Mouse (Mus musculus) cerebellum, postnatal 36 days (tissue): Measurements from ENCODE around the gene Gm11037.

Experiments
- DNase-seq, 2 experiments: peaks; one replicate each; pipeline ENCODE4 v3.0.0; 2021 to 2022; ENCODE audit warnings: mixed read lengths in 2 of 2

Gene Gm11037

DNA sequence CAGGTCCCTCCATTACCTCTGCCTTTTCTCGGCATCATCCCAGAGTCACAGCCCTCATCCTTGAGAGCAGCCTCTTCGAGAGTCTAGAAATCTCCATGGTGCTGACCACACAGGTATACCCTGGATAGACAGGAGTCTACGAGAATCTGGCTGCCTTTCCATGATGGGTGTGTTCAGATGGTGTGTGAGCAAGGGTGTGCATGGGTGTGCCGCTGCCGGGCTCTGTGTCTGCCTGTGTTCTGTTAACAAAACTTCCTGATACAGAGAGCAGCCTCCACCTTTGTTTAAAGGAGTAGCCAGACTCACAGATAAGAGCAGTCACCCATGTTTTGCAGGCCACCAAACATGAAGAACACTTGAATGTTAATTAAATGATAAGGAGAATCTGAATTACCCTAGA, 3.5 kb upstream of the Gm11037 start:
- no peak for DNase-seq

DNA sequence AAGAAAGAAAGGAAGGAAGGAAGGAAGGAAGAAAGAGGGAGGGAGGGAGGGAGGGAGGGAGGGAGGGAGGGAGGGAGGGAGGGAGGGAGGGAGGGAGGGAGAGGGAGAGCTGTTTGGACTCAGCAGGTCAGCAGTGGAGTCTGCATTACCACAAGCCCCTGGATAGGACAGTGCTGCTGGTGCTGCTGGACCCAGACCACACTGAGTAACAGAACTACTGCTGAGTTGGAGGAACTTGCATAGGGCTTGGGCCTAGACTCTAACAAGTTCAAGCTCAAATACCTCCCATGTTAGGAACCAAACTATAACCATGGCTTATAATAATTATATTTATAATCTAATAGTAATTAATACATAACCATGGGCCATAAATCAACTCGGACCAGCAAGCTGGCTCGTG, 2.4 kb upstream of the Gm11037 start:
- DNase-seq: no peak

DNA sequence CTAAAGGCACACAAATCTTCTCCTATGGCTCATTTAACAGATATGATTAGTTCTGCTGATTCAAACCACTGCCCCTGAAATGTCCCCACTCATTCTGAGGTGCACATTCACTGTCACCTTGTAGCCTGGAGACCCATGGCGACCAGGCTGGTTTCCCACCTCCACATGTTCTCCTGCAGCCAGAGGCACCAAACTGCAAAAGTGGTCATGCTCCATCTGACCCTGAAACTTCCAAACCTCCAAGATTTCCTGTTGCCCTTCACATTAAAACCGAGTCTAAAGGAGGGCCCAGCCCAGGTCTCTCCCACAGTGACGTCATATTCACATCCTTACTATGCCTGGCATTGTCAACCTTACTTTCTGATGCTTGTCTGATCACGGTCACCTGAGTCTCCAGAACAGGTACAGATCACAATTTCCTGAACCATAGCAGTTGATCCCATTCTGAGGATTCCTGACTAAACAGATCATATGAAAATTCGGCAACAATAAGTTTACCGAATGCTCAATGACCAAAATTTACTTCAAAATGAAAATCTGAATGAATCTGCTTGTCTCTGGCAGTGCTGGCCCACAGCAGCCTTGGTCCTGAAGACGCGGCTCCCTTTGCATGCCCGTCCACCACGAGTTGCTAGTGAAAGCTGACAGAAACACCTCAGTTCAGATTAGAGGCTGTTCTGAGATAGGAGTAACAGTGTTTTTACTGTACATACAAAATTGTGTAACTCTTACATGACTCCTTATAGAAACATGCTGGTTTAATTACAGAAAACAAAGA, 997 bp upstream of the Gm11037 start:
- DNase-seq: no peak

DNA sequence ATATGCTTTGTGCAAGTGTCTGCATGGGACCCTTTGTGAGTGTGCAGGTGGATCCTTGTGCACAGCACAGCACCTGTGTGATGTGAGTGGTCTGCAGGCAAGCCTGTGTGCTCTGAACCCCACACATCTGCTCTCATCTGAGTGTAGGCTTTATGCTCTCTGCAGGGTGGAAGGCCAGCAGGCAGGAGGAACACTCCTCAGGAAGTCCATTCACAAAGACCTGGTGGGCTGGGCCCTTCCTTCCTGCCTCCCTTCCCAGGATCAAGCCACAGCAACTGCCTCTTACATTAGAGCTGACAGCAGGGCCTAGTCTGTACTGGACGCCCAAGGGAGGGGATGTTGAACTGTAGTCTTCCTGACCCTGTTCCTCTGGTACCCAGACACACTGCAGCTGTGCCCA, 1.1 kb downstream of the Gm11037 start:
- DNase-seq: no peak

DNA sequence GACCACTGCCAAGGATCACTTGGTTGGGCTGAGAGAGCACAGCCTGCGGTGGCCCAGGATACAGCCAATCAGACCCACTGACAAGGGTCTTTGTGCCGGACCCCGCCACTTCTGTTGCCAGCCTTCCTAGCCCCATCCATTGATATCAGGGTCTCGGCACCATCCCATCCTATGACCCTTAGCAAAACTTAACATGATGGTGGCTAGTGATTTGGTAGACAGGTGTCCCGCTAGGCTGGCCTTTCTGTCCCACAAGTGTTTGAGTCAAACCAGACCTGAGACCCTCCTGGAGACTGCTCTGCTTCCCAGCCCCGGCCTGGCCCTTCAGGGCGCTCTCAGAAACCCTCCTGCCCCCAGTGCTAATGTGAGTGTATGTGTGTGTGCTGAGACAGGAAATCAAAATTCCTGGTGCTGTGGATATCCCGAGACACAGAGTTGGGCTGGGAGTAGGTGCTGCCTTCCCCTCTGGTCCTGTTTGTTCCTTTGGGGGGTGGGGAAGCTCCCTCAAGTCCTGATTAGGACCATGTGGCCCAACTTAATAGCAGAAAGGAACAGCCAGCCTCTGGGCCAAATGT, 1.6 kb downstream of the Gm11037 start:
- DNase-seq: no peak

DNA sequence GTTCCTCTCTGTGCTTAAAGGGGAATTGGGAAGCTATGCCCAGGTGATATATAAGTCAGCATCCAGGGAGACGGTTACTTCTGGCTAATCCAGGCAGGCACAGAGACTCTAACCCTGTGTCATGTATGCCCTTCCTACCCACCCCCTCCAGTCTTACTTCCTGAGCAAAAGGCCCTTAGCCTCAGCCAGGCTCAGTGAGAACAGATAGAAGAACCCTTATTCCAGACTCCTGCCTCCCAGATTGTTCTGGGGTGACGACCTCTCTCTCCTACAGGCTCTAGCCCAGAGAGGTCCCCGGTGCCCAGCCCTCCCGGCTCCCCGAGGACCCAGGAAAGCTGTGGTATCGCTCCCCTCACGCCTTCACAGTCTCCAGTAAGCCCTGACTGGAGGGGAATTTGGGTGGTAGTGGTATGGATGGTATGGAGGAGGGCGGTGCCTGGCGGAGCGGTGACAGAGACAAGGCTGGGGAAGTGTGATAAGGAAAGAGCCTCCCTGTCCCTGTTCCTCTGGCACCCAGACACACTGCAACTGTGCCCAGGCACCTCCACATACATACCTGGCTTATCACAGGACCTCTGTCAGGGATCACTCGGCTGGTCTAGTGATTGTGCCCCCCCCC, 2.3 kb downstream of the Gm11037 start:
- DNase-seq: no peak

DNA sequence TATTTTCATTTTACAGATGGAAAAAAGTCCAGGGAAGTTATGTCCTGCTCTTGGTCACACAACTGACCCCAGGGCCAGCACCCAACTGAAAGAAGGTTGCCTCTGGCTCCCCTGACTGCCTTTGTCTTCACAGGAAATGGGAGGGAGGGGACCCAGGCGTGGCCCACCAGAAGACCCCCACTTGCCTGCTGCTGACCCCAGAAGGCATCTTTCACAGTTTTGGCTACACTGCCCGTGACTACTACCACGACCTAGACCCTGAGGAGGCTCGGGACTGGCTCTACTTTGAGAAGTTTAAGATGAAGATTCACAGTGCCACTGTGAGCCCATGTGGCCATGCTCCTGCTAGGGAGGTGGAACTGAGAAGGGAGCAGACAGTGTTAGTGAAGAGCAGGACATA, 5.0 kb downstream of the Gm11037 start:
- DNase-seq: no peak

DNA sequence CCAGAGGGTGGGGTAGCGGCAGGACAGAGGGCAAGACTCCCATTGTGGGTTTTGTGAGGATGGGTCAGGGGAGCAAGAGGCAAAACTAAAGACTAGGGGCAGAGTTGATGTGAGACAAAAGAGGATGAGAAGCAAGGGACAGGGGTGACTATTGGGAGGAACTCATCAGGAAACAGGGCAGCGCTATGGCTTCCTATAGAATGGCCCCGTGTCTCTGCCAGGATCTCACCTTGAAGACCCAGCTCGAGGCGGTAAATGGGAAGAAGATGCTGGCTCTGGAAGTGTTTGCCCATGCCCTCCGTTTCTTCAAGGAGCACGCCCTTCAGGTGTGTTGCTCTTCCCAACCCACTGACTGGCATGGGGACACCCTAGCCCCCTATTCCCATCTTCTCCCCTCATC, 5.5 kb downstream of the Gm11037 start:
- no peak for DNase-seq

DNA sequence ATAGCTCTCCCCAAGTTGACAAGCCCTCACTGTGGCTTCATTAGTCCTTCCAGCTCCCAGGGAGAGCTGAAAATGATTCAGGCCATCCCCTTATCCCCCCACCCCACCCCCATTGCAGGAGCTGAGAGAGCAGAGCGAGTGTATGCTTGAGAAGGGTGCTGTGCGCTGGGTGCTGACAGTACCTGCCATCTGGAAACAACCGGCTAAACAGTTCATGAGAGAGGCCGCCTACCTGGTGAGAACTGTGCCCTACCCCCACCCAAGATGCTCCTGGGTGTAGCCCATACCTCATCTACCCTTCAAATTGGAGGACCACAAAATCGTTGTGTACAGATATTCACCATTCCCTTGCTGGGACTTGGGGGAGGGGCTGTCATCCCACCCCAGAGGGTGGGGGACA, 6.0 kb downstream of the Gm11037 start:
- no peak for DNase-seq

DNA sequence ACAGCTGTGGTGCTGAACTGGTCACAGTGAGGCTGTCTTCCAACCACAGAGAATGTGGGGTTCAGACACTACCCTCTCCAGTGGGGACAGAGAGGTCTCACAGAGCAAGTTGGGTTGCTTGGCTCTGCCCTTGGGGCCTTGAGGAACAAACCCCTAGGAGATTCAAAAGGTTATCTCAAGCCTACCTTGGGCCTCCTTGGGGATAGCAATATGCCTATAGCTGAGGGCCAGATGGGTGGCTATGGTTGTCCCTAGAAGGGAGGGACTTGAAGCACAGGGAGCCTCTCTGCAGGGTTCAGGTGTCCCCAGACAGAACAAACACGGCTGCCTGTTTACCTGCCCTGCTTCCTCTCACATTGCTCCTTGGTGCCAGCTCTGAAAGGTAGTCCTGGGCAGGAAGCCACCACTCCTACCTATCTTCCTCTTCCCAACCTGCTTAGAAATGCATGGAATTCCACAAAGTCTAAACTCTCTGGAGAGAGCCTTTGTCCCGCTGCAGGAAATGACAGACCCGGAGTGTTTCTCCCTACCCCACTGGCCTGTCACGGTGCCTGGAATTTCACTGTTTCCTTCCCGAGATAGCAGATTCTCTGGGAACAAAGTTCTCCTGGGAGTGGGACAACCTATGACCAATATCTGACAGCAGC, 6.7 kb downstream of the Gm11037 start:
- DNase-seq: no peak

DNA sequence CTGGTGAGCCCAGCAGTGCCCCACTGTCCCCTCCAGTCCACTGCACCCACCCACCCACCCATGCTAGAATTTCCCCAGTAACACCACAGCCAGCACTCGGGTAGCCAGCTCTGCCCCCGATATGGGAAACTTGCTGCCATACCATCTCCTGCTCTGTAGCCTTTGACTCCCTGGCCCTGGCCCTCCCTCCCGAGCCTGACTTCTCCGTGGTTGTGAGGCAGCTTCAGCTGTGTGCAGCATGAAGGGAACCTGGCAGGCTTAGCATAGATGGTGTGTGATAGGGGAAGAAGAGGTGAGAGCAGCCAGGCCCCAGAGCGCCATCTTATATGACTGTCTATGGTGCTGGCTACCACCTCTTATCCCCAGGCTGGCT, 7.2 kb downstream of the Gm11037 start:
- no peak for DNase-seq

DNA sequence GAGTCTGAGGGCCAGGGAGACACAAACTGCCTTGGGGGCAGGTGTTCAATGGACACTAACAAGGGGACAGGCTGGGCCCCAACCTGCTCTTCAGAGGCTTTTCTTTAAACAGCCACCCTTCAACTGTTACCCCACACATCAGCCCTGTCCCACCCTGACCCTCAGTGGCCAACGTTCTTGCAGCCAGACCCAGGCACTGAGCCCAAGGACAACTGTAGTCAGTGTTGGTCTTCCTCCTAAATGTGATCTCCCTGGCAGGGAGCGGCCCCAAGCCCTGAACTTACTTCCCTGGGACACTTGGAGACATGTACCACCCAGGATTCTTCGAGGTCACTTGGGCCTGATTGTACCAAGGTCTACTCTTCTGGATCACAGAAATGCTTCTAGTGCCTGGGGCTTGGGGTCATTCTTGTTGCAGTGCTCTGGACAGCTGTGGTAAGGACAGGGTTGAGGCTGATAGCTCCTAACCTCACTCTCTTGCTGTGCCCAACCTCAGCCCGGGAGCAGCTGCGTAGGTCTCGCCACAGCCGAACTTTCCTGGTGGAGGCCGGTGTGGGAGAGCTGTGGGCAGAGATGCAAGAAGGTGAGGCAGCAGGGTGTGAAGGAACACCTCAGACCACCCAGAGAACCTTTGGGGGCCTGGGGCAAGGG, 8.2 kb downstream of the Gm11037 start:
- no peak for DNase-seq

DNA sequence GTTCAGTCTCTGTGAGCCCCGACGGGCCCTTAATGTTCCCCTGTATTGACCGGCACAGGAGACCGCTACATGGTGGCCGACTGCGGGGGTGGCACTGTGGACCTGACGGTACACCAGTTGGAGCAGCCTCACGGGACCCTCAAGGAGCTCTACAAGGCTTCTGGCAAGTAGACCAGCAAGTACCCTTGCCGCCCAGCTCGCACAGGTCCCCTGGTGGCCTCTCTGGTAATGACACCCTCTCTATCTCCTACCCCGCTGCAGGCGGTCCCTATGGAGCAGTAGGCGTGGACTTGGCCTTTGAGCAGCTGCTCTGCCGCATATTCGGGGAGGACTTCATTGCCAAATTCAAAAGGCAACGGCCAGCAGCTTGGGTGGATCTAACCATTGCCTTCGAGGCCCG, 9.3 kb downstream of the Gm11037 start:
- peak; percentile 25 to 42 for DNase-seq

DNA sequence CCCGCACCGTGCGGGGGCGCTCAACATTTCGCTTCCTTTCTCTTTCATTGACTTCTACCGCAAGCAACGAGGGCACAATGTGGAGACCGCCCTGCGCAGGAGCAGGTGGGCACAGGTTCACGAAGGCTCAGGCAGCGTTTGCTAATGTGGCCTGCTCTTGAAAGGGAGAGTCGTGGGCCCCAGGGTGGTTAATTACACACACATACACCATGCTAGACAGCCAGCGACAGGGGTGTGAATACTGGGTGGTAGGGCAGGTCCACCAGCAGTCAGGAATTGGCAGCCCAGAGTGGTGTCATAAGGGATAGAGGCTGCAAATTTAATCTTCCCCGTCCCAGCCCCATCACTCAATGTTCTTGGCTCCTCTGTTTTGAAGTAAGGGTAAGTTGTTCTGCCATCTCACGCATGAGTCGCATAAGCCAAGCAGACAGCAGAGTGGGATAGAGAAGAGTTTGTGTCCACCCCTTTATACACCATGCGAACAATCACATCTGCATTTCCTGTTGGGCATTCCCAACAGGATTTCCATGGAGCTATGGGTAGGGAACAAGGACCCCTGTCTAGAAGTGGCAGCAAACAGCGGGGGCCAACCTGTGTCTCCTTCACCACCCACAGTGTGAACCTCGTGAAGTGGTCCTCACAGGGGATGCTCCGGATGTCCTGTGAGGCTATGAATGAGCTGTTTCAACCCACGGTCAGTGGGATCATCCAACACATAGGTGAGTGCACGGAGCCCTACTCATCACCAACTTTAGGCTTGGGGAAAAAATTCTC, 9.9 kb downstream of the Gm11037 start:
- DNase-seq: no peak

DNA sequence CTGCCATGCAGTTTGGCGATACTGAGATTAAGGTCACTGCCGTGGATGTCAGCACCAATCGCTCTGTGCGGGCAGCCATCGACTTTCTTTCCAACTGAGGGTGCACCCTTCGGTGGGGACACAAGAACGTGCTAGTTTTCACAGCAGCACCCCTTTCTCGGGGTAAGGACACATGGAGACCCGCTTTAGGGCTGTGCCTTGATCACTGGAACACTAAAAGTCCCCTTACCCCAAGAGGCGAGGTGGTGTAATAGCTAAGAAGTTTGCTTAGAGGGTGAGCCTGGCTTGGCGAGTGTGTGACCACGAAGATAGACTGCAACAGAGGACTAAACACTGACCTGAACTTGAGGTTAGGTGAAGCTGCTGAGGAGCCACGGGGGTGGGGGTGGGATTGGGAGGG, 11.8 kb downstream of the Gm11037 start:
- DNase-seq: no peak

DNA sequence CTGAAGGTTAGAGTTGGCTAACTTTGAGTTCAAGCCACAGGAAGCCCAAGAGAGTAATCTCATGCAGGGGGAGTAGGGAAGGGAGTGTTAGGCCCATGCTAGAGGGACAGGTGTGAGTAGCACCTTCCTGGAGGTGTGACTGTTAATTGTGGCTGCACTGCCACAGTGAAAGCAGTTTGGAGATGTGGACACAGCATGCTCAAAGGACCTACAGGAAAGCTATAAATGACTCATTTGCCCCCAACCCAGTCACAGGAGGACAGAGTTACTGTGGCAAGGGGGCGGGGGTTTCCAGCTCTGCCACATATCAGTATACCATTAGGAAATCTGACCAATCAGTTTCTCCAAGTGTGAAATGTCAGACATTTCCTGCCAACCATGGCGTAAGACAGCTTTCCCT, 12.2 kb downstream of the Gm11037 start:
- no peak for DNase-seq

DNA sequence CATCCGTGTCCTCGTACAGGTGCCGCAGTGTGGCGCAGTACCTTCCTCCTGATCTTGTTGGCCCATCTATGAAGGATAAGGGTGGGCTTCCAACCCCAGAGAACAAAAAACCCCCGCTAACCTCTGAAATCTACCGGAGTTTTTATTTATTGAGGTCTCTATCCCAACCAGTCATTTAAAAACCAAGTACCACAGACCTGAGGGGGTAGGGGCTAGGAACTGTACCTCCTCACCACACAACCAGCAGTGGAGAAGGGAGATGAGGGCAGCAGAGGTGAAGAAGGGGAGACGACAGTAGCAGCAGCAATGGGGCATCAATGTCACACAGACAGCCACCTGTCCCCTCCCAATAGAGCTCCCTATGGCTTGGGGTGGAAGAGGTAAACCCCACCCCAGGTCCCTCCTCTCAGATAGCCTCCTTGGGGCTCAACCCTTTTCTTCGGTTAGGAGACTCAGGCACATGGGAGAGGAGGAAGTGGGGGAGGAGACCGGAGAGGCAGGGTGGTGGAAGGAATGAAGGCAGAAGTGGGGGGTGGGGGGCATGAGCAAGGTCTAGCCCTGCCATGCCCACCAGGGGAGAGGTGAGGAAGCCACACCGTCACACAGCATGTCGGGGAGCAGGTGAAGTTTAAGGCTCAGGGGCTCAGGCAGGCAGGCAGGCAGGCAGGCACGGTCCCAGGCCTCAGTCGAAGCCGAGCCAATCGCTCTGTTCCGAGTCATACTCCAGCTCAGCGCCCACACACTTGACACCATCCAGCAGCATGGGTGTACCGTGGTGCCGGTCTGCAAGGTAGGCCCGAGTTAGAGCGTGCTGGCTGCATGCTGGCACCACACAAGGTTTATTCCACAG, 13.1 kb downstream of the Gm11037 start:
- no peak for DNase-seq

DNA sequence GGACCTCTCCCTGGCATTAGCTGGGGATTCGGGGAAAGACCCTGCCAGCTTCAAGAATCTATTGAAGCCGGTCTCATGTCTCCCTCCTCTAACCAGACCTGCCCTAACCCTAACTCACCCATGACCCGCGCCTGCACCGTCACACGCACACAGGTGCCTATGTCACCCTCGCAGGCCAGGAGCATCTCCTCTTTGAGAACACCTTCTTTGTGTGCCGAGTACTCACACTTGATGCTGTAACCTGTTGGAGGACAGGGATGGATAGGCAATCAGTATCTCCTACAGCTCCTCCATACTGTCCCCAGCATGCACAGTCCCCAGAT, 13.7 kb downstream of the Gm11037 start:
- DNase-seq: no peak

DNA sequence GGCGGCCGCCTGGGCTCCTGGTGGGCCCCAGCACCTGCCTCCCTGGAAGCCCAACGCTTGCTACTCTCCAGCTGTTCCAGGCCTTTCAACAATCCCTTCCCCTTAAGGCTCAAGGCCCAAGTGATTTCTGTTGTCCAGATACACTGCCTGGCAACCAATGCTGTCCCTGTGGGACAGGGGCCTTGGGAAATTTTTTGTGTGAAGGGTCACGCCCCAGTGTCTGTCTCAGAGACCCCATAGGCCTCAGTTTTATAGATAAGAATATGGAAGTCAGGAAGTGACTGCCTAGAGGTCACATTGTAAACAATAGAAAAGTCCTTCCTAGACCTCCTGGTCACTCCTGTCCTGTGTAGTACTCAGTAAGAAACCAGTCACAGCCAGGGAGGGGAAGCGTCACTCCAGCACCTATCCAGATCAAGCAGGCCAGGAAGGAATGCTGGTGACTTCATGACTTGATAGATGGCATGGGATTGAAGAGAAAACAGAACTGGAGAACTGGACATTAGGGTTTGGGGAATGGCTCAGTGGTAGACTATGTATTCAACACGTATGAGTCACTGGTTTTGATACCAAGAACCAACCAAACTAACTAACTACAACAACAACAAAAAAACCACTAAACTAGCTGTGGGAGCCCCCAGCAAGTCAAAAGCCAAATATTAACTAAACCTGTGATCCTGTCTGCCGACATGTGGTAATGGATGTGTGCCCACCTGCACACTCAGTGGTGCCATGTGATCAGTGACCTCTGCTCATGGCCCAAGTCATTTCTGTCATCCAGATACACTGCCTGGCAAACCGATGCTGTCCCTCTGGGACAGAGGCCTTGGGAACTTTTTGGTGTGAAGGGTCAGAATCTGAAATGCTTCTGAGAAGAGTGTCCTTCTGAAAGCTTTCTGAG, 15.3 kb downstream of the Gm11037 start:
- DNase-seq: no peak

DNA sequence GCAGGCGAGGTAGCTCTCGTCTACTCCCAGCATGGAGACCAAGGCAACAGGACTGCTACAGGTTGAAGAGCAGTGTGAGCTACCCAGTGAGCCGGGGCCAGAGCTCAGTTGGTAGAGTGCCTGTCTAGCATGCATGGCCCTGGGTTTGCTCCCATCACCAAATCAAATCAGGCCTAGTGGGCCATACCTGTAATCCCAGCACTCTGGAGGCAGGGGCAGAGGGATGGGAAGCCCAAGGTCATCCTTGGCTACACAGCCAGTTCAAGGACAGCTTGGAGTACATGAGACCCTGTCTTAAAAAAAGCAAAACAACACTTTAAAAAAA, 15.9 kb downstream of the Gm11037 start:
- no peak for DNase-seq

DNA sequence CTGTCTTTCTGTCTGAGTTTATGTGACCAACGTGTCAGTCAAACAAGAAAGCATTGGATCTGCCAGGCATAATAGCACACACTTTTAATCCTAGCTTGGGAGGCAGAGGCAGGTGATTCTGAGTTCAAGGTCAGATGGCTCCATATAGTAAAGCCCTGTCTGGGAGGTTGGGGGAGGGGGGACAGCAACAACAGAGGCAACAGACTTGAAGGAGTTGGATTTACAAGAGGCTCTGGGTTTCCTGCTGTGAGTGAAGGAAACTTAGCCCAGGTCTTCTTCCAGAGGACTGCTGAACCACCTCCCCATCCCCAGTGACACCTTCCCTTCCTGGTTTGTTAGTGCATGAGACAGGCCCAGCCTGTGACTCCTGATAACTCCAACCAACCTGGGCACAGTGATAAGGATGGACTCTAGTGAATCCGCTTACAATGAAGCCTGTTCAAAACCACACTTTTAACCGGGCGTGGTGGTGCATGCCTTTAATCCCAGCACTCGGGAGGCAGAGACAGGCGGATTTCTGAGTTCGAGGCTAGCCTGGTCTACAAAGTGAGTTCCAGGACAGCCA, 19.0 kb downstream of the Gm11037 start:
- DNase-seq: no peak
